Mouse (Mus musculus): ENCODE data around the gene Faah. TPM values are rescaled to one million over a fixed set of nuclear protein-coding genes. Genes with fewer than 3 reads are reported as not detected.

Faah gene
- polyA plus RNA-seq, 1 experiment from 2014 or later = 1.1 TPM

DNA sequence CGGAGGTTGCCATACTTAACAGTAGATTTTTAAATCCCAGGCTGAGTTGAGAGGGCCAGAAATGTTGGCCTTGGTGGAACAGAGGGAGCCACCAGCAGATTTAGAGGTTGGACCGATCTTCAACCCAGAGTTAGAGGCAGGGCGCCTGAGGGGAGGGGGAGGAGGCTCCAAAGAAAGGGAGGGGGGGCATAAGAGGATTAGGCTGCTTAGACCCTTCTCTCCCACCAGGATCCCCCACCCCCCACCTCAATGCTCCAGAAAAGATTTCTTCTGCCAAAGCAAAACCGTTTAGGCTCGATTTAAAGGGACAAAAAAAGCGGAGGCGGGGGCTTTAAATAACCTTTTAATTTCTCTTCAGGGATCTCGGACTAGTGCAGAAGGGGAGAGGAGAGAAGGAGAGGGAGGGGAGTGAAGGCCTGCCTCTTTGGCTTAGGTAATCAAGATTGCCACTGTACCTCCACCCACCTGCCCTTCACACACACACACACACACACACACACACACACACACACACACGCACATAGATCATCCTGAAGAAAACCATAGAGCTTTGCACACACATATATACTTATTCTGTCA lies 76.4 kb downstream of the Faah start:
- no peak for ATAC-seq (replicated peaks; ENCODE audit: insufficient number of reproducible peaks, insufficient read depth, low FRiP score, low read depth)
- H3K4me1 ChIP-seq (replicated peaks) = peaks cover 18% of the 10 kb centered on the region
- no peaks in the 10 kb centered on the region for H3K9me3 ChIP-seq (replicated peaks)
- H3K27me3 ChIP-seq = peaks cover 100% of the 10 kb centered on the region
- H3K27ac ChIP-seq = no peak overlapping the region
- WGBS = 5% methylated on average over 9 of the region's 9 CpGs
- no peak overlapping the region for H3K9ac ChIP-seq
- no peaks in the 10 kb centered on the region for H3K36me3 ChIP-seq
- H3K4me2 ChIP-seq = no peak overlapping the region
- H3K4me3 ChIP-seq = no peak overlapping the region

DNA sequence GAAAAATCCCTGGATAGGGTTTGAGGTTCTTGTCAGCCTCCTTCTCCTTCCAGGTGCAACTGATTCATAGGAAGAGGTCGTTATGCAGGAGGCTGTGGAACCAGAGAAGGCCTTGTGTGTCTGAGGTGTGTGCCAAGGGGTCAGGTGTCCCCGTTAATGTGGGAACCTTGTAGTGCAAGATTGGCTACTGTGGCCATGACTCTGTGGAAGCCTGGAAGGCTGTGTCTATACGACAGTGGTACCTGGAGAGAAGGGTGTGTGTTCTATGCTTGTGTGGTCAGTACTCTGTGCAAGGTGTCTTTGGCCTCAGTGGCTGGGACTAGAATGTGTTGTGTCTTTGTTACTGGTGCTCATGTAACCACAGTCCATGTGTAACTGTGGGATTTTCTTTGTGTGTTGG lies 77.0 kb downstream of the Faah start:
- no peaks in the 10 kb centered on the region for H3K36me3 ChIP-seq
- H3K4me1 ChIP-seq (replicated peaks) = peaks cover 24% of the 10 kb centered on the region
- 8% methylated on average over 3 of the region's 3 CpGs for whole genome bisulfite sequencing
- no peak for ATAC-seq (replicated peaks; ENCODE audit: insufficient number of reproducible peaks, insufficient read depth, low FRiP score, low read depth)
- no peak overlapping the region for H3K4me3 ChIP-seq
- peaks cover 100% of the 10 kb centered on the region for H3K27me3 ChIP-seq
- no peak overlapping the region for H3K27ac ChIP-seq
- H3K9ac ChIP-seq = no peak overlapping the region
- H3K4me2 ChIP-seq = no peak overlapping the region
- no peaks in the 10 kb centered on the region for H3K9me3 ChIP-seq (replicated peaks)

DNA sequence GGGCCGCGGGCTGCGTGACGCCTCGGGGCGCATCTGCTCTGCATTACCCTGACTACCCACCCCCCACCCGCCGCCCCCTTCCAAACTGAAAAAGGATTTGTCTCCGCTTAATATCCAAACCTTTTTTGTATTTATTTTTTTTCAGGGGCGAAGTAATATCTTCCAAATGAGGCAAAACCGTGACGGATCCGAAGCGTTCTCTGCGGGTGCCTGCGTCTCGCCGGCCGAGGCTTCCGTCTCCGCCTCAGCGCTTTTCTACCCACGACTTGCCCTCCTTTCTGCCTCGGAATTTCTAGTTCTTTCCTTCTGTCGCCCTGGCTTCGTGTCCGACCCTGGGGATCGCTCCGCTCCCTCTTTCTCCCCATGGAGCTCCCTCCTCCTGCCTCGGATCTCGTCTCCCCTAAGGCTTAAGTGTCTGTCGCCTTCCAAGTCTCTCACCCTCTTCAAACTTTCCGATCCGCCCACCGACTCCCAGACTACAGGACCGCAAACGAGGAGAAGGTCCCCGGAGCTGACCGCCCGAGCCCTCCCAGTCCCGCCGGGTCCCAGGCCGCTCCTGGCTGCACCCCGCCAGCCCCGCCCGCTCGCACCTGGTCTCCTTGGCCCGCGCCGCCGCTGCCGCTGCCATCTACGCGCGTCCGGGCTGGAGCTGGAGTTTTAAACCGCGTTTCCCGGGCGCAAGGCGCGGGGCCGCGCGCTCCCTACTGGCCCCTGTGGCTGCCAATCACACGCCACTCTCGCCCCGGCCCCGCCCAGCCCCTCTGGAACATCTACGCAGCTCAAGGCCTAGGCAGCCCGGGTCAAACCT lies 78.2 kb downstream of the Faah start, which contains the start of gene Dmbx1:
Dmbx1 (minus strand) TSS at position 632 of the 808 bp plus-strand sequence.
- no peaks in the 10 kb centered on the region for H3K36me3 ChIP-seq
- H3K4me1 ChIP-seq (replicated peaks) = peaks cover 24% of the 10 kb centered on the region
- H3K9ac ChIP-seq = no peak within 1 kb of the TSS
- H3K27me3 ChIP-seq = peaks cover 99% of the 10 kb centered on the region
- 0 out of 2 replicates have a peak, but pooled peaks have one; percentile 33 for ATAC-seq (replicated peaks; ENCODE audit: insufficient number of reproducible peaks, insufficient read depth, low FRiP score, low read depth)
- 1% methylated on average over 71 of the region's 71 CpGs for WGBS
- peak within 1 kb of the TSS; percentile 45 for H3K4me3 ChIP-seq
- H3K27ac ChIP-seq = no peak within 1 kb of the TSS
- peak within 1 kb of the TSS; percentile 65 for H3K4me2 ChIP-seq
- H3K9me3 ChIP-seq (replicated peaks) = no peaks in the 10 kb centered on the region

DNA sequence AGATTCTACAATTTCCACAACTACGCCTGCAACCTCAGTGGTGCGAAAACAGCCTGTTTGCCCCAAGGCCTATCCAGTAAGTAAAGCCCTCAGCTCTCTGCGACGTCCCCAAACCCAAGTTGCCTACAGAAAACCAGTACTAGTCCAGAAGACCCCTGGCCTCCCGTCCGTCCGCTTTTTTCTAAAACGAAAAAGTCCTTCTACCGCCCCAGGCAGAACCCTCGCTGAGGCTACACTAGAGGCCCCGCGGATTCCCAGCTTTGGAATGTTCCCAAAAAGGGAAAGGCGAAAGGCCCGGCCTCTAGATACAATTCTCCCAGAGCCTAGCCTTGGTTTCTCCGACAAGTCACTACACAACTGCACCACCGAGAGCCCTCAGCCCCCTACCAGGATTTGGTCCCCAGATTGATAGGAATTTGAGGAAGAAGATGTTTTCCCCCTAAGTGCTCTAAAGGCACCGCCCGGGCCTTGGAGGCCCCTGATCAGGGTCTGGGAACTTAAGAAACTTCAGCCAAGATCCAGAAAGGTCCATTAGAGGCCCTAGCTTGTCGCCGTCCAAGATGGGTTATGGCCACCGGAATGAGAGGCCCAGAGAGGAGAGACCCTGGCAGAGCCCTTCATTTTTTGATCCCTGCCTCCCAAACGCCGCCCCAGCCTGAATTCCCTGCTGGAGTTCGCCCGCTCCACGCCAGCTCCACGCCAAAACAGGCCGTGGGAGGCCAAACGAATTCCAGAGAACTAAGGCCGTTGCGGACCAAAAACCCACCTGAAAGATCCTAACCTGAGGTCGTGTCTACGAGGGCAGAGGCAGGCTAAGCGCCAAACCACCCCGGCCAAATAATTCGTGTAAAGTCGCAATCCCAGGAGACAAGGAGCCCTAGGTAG lies 79.2 kb downstream of the Faah start:
- Histone ChIP-seq H3K4me1 (replicated peaks) (peaks cover 24% of the 10 kb centered on the region), H3K9ac (no peak overlapping the region), H3K27me3 (peaks cover 99% of the 10 kb centered on the region), H3K4me3 (peak overlapping the region; percentile 45), H3K9me3 (replicated peaks) (no peaks in the 10 kb centered on the region), H3K4me2 (peak overlapping the region; percentile 65; the same call in 1 of the 2 replicates), H3K27ac (no peak overlapping the region), H3K36me3 (no peaks in the 10 kb centered on the region)
- ATAC-seq (replicated peaks; ENCODE audit: insufficient number of reproducible peaks, insufficient read depth, low FRiP score, low read depth) = no peak
- 3% methylated on average over 37 of the region's 37 CpGs for WGBS

DNA sequence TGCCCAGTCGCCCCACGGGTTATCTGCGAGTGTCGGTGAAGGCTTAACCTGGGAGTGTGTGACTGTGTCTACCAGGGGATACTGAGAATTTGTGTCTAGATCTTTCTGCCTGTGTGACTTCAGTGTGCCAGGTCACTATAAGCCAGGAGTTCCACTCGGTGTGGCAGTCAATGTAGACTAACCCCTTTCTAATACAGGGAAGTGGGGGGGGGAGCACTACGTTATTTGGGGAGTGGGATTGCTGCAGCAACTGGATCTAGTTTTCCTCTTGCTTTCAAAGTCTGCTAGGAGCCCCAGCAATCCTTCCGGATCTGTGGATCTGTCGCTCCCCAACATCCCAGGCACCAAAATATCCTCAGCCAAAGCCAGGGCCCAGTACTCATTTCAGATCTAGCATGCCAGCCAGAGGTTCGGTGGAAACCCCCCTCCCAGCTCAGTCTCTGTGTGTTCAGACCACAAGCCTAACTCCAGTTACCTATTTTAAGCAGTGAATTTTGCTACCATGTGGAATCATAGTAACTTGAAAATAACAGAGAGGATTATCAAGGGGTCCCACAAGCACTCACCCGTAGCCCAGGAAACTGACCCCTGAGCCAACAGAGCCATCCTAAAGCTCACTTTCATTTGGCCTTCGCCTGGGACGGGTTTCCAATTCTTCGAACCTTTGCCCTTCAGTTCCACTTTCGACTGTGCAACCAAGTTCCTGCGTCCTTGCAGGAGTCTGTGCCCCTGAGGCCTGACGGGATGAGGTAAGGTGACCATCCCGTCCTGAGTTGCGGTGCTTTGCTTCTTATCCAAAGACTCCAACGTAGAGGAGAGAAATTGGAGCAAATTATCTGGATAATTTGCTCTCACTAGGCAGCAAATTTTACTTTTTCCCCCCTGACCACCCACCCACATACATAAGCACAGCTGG lies 80.4 kb downstream of the Faah start:
- Histone ChIP-seq H3K27ac (no peak overlapping the region), H3K9me3 (replicated peaks) (no peaks in the 10 kb centered on the region), H3K9ac (no peak overlapping the region), H3K36me3 (no peaks in the 10 kb centered on the region), H3K4me1 (replicated peaks) (peaks cover 24% of the 10 kb centered on the region), H3K27me3 (peaks cover 99% of the 10 kb centered on the region), H3K4me2 (peak overlapping the region; percentile 47), H3K4me3 (peak overlapping the region; percentile 17; the same call in 1 of the 2 replicates)
- ATAC-seq (replicated peaks; ENCODE audit: insufficient number of reproducible peaks, insufficient read depth, low FRiP score, low read depth) = no peak
- WGBS = 7% methylated on average over 19 of the region's 19 CpGs

DNA sequence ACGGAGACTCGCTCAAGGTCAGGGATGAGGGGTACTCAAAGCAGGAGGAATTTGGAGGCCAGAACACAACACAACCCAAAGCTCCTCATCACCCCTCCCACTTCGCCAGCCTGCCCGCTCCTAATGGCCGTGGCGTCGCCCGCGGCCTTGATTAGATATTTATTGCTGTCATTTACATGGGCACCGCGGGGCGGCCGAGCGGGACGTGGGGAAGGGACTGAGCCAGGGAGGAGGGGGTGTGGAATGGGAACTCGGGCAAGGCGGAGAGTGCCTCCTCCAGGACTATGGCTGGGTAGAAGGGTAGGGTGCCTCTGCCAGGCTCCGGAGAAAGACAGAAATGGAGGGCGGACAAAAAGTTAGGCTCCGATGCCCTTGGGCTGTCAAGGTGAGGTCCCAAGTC lies 81.1 kb downstream of the Faah start:
- WGBS = under 1% methylated on average over 20 of the region's 20 CpGs
- Histone ChIP-seq H3K9ac (no peak overlapping the region), H3K4me3 (peak overlapping the region; percentile 17), H3K4me2 (peak overlapping the region; percentile 47), H3K27me3 (peaks cover 99% of the 10 kb centered on the region), H3K4me1 (replicated peaks) (peaks cover 24% of the 10 kb centered on the region), H3K9me3 (replicated peaks) (no peaks in the 10 kb centered on the region), H3K27ac (no peak overlapping the region), H3K36me3 (no peaks in the 10 kb centered on the region)
- no peak for ATAC-seq (replicated peaks; ENCODE audit: insufficient number of reproducible peaks, insufficient read depth, low FRiP score, low read depth)

DNA sequence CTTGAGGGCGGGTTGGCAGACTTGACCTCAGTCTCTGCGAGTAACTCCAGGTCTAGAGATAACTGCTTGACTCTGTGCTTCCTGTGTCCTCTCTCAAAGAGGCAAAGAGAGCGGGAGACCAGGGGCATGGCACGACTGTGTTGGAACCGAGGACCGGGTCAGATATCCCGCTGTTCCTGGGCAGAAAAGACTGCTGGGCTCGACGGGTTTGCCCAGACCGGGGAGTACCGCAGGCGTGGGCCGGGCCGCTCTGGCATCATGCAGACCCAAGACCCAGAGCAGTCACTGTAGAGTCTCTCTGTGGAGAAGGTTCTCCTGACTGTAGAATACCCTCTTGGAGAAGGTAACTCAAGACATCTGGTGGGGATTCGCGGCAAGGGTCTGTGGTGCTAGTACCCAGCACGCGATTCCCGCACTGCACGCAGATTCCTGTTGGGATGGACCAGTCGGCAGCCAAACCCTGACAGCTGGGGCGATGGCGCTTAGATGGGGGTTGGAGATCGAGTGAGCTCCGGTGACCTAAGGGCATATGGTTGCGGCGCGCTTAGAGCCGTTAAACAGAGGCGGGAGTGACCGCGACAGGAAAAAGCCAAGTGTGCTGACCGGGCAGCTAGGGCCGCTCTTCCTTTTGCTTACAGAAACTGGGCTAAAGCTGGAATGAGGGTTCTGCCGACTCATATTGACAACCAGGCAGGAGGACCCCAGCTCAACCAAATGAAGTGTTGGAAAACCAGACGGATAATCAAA lies 81.7 kb downstream of the Faah start:
- H3K27me3 ChIP-seq = peaks cover 99% of the 10 kb centered on the region
- under 1% methylated on average over 36 of the region's 36 CpGs for WGBS
- H3K4me2 ChIP-seq = peak overlapping the region; percentile 47
- H3K9me3 ChIP-seq (replicated peaks) = no peaks in the 10 kb centered on the region
- H3K9ac ChIP-seq = no peak overlapping the region
- no peaks in the 10 kb centered on the region for H3K36me3 ChIP-seq
- no peak overlapping the region for H3K27ac ChIP-seq
- H3K4me1 ChIP-seq (replicated peaks) = peaks cover 24% of the 10 kb centered on the region
- H3K4me3 ChIP-seq = peak overlapping the region; percentile 17
- no peak for ATAC-seq (replicated peaks; ENCODE audit: insufficient number of reproducible peaks, insufficient read depth, low FRiP score, low read depth)

DNA sequence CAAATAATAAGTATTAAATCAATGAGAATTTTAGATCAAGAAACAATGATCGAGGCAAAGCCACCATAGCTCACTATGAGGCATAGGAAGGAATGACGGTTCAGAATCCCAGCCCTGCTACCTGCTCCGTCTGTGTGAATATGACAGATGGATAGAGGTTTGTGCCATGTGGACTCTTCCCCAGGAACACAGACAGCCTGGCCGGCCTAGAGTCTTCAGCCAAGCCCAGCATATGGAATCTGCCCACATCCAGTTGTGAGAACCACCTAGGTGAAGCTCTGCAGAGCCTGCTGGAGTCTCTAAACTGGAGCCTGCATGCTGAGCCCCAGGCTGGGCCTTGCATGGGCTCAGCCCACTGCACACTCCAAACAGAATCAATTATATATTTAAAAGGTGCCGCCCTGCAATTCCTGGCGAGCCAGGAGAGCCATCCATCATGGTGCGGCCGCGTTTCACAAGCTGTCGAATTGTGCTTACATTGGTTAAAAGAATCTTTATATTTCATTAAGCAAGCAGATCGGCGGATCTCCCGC lies 86.1 kb downstream of the Faah start:
- Histone ChIP-seq H3K4me3 (no peak overlapping the region), H3K4me1 (replicated peaks) (peaks cover 9% of the 10 kb centered on the region), H3K27me3 (peaks cover 93% of the 10 kb centered on the region), H3K4me2 (no peak overlapping the region), H3K9me3 (replicated peaks) (no peaks in the 10 kb centered on the region), H3K36me3 (no peaks in the 10 kb centered on the region), H3K9ac (no peak overlapping the region), H3K27ac (no peak overlapping the region)
- no peak for ATAC-seq (replicated peaks; ENCODE audit: insufficient number of reproducible peaks, insufficient read depth, low FRiP score, low read depth)
- 53% methylated on average over 13 of the region's 13 CpGs for WGBS

DNA sequence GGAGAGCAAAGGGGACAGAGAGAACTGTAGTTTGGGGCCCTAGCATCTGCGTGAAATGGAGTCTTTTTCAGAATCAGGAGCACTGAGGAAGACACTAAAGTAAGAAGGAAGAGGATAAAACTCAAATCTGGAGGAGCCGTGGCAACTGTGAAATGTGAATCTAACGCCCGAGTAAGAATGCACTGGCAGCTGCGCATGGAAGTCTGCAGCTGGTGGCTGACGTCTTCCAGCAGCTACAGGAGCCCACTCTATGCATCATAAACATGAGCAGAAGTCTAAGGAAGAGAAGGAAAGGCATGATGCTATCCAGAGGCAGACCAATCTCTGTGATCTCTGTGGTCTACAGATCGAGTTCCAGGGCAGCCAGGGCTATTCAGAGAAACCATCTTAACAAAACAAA lies 90.1 kb downstream of the Faah start:
- Histone ChIP-seq H3K9ac (no peak overlapping the region), H3K4me2 (no peak overlapping the region), H3K4me3 (no peak overlapping the region), H3K27ac (no peak overlapping the region), H3K9me3 (replicated peaks) (no peaks in the 10 kb centered on the region), H3K36me3 (no peaks in the 10 kb centered on the region), H3K27me3 (peaks cover 79% of the 10 kb centered on the region), H3K4me1 (replicated peaks) (no peaks in the 10 kb centered on the region)
- WGBS = 42% methylated on average over 7 of the region's 7 CpGs
- no peak for ATAC-seq (replicated peaks; ENCODE audit: insufficient number of reproducible peaks, insufficient read depth, low FRiP score, low read depth)
